Mouse (Mus musculus) ES-Bruce4 (cell line): ENCODE measurements around the gene Cacng8. TPM values are rescaled to one million over a fixed set of nuclear protein-coding genes. Genes with fewer than 3 reads are reported as not detected.

ENCODE experiments used
- H3K27ac ChIP-seq: 2 replicates; pipeline ENCODE4 v1.5.1; 2012; ENCODE audit warnings: low read length, inconsistent platforms; ENCODE audit not compliant: insufficient read depth
- H3K27me3 ChIP-seq: 2 replicates; pipeline ENCODE4 v1.6.1; 2012; ENCODE audit warnings: mild to moderate bottlenecking, low read length, inconsistent platforms; ENCODE audit not compliant: control insufficient read depth, poor library complexity, insufficient read depth, severe bottlenecking
- H3K36me3 ChIP-seq: 2 replicates; pipeline ENCODE4 v1.6.1; 2012; ENCODE audit warnings: inconsistent platforms, mild to moderate bottlenecking, low read length, moderate library complexity; ENCODE audit not compliant: control insufficient read depth, poor library complexity, insufficient read depth, severe bottlenecking
- H3K4me1 ChIP-seq: one replicate; pipeline ENCODE4 v1.8.1; 2011; ENCODE audit warnings: low read length; ENCODE audit not compliant: control insufficient read depth, insufficient read depth
- H3K4me3 ChIP-seq: 2 replicates; pipeline ENCODE4 v1.5.1; 2011; ENCODE audit warnings: low read depth, mild to moderate bottlenecking, low read length
- H3K9ac ChIP-seq: 2 replicates; pipeline ENCODE4 v1.6.1; 2012; ENCODE audit warnings: low read depth, mild to moderate bottlenecking, inconsistent platforms; ENCODE audit not compliant: poor library complexity, severe bottlenecking
- H3K9me3 ChIP-seq: replicated peaks from 2 replicates; pipeline ENCODE4 v1.6.1; 2012; ENCODE audit warnings: mild to moderate bottlenecking, low read length, inconsistent platforms; ENCODE audit not compliant: control insufficient read depth, poor library complexity, insufficient read depth, severe bottlenecking
- CTCF ChIP-seq: IDR thresholded peaks from one replicate; pipeline ENCODE4 v1.8.1; 2011; ENCODE audit warnings: low read depth, low read length
- EP300 ChIP-seq: IDR thresholded peaks from 2 replicates; pipeline ENCODE4 v1.6.1; 2011; ENCODE audit warnings: low read depth, low read length; ENCODE audit not compliant: insufficient read depth
- POLR2A ChIP-seq: IDR thresholded peaks from one replicate; pipeline ENCODE4 v1.8.1; 2011; ENCODE audit warnings: low read length; ENCODE audit not compliant: insufficient read depth
- polyA plus RNA-seq: library from polyadenylated mRNA; stranded (reverse); fragments of >200 nt; gene quantifications from 2 replicates; pipeline ENCODE4 v1.2.4, GENCODE M21; 2011; ENCODE audit warnings: low read depth; ENCODE audit not compliant: missing spikeins, insufficient read depth, insufficient read length

The Cacng8 gene
- polyA plus RNA-seq, 1 experiment, result 5.2 TPM

- H3K4me1 ChIP-seq, result peaks cover 2% of the 10 kb centered on the region
- H3K27ac ChIP-seq, result no peak overlapping the region
- no peak overlapping the region for H3K9ac ChIP-seq
- H3K4me3 ChIP-seq, result no peak overlapping the region
- H3K36me3 ChIP-seq, result no peaks in the 10 kb centered on the region
- H3K27me3 ChIP-seq, result no peaks in the 10 kb centered on the region
- no peak for TF ChIP-seq EP300
- TF ChIP-seq CTCF, result peak; percentile 81
- no peak for TF ChIP-seq POLR2A
- no peaks in the 10 kb centered on the region for H3K9me3 ChIP-seq
Observed at GRCm38 (mm10) chr7:3376831-3377230, 13.7 kb upstream of the Cacng8 start.

- Histone ChIP-seq H3K9ac (no peak overlapping the region), H3K4me1 (no peaks in the 10 kb centered on the region), H3K27me3 (no peaks in the 10 kb centered on the region), H3K36me3 (no peaks in the 10 kb centered on the region), H3K4me3 (no peak overlapping the region), H3K27ac (no peak overlapping the region), H3K9me3 (no peaks in the 10 kb centered on the region)
- TF ChIP-seq CTCF, result no peak
- no peak for TF ChIP-seq POLR2A
- TF ChIP-seq EP300, result no peak
Observed at GRCm38 (mm10) chr7:3382123-3382522, 8.4 kb upstream of the Cacng8 start.

GRCm38 (mm10) chr7:3384807-3385319 lies 5.6 kb upstream of the Cacng8 start:
- H3K4me1 ChIP-seq, result no peaks in the 10 kb centered on the region
- no peak overlapping the region for H3K27ac ChIP-seq
- H3K9ac ChIP-seq, result no peak overlapping the region
- H3K4me3 ChIP-seq, result no peak overlapping the region
- TF ChIP-seq CTCF, result no peak
- no peak for TF ChIP-seq POLR2A
- TF ChIP-seq EP300, result no peak
- no peaks in the 10 kb centered on the region for H3K27me3 ChIP-seq
- H3K9me3 ChIP-seq, result no peaks in the 10 kb centered on the region
- no peaks in the 10 kb centered on the region for H3K36me3 ChIP-seq

DNA sequence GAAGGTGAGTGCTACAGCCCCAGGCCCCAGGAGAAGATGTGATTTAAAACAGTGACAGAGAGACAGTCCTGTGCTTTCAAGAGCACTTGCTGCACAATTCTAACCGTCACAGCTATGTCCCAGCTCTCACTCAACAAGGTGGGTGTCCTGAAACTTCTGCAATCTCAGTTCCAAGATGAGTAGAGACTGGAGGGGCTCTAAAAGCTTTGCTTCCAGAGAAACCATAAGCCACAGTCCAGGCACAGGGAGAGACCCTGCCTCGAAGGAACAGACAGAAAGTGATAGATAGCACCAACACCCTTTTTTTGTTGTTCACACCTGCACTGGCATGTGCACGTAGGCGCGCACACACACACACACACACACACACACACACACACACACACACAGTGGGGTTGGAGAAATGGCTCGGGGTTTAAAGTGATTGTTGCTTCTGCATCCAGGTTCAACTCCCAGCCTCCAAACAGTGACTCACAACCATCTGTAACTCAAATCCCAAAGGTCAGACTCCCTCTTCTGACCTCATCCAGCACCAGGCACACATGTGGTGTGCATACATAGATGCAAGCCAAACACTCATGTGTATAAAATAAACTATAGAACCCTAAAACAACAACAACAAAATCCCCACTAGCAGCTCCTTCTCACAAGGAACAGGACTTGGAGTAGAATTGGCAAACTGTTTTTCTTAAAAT lies 4.3 kb upstream of the Cacng8 start:
- Histone ChIP-seq H3K9ac (no peak overlapping the region), H3K27ac (no peak overlapping the region), H3K27me3 (no peaks in the 10 kb centered on the region), H3K36me3 (no peaks in the 10 kb centered on the region), H3K4me1 (no peaks in the 10 kb centered on the region), H3K4me3 (no peak overlapping the region), H3K9me3 (no peaks in the 10 kb centered on the region)
- TF ChIP-seq POLR2A (no peak), CTCF (no peak), EP300 (no peak)

DNA sequence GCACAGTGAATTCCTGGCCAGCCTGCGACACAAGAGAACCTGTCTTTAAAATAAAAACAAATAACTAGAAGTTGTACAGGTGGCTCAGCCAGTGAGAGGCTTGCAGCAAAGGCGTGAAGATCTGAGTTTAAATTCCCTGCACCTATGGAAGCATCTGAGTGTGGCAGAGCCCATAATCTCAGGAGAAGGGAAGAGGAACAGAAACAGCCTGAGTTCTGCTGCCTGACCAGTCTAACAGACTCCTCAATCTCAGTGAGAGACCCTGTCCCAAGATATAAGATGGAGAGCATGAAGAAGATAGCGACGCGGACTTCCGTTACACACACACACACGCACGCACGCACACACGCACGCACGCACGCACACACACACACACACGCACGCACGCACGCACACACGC lies 2.7 kb upstream of the Cacng8 start:
- Histone ChIP-seq H3K4me1 (peaks cover 2% of the 10 kb centered on the region), H3K36me3 (no peaks in the 10 kb centered on the region), H3K27me3 (no peaks in the 10 kb centered on the region), H3K9ac (no peak overlapping the region), H3K27ac (no peak overlapping the region), H3K9me3 (no peaks in the 10 kb centered on the region), H3K4me3 (peak overlapping the region; percentile 36)
- TF ChIP-seq POLR2A (no peak), EP300 (no peak), CTCF (no peak)

DNA sequence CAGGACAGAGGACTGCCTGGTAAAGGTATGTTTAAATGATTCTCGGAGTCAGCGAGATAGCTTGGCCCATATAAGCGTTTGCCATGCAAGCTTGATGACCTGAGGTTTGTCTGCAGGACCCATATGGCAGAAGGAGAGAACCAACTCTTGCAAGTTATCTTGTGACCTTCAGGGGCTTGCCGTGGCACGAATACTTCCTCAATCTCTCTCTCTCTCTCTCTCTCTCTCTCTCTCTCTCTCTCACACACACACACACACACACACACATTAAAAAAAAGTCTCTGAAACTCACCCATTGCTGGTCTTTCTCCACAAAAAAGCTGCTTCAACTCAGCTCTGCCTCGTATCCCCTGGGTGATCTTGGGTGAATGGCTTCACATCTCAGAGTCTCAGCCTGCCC lies 1.6 kb upstream of the Cacng8 start:
- Histone ChIP-seq H3K4me1 (peaks cover 2% of the 10 kb centered on the region), H3K27me3 (no peaks in the 10 kb centered on the region), H3K36me3 (no peaks in the 10 kb centered on the region), H3K9me3 (no peaks in the 10 kb centered on the region), H3K4me3 (no peak overlapping the region), H3K27ac (no peak overlapping the region; the same call in 1 of the 2 replicates), H3K9ac (no peak overlapping the region)
- no peak for TF ChIP-seq EP300
- no peak for TF ChIP-seq POLR2A
- TF ChIP-seq CTCF, result no peak
